Mouse (Mus musculus) megakaryocyte, embryonic 14.5 days (primary cell): Measurements from ENCODE around the gene Pla2g2f.

Experiments used
- FLI1 ChIP-seq: IDR thresholded peaks from 2 replicates; pipeline ENCODE4 v1.6.1; 2012; ENCODE audit warnings: low read length, inconsistent platforms, mixed read lengths
- GATA1 ChIP-seq: IDR thresholded peaks from 3 replicates; pipeline ENCODE4 v1.6.1; 2012; ENCODE audit warnings: mixed read lengths, low read length, inconsistent platforms, borderline replicate concordance

DNA sequence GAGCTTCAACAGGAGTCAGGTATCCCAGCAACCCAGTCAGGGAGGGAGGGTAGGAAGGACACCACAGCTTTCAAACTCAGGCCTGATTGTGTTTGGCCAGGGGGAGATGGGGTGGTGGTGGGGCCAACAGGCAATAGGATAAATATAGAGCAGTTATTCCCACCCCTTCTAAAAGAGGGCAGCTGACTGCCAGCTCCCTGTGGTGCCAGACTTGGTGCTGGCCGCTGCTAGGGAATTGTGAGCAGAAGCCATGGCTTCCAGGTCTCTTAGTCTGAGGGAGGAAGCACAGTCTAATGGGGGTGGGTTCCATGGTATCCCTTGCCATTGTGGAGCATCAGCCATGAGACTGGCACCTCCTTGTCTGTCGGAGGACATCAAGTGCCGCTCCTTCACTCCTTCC lies 3.8 kb downstream of the Pla2g2f start:
- TF ChIP-seq GATA1 (no peak), FLI1 (no peak)
